Mouse (Mus musculus): ENCODE measurements around the gene Gm49027. TPM values are rescaled to one million over a fixed set of nuclear protein-coding genes. Genes with fewer than 3 reads are reported as not detected.
"Not testable (repeated sequence)": the region's sequence is repeated elsewhere in the genome, so short reads cannot be mapped to it uniquely, and the experiment has no call there.

Gm49027 gene
- total RNA-seq (2022): 10 to 100 TPM in 2 of 4 experiments, 1 to 10 TPM in 2; 5.9 to 22.1 (median 11.8) TPM

- DNase-seq: no peak
These were observed at the start of gene Gm49027 for GRCm38 (mm10) chr5:123525281-123525680. Gene Gm49027, minus strand, starts transcription at chr5:123525488.

DNA sequence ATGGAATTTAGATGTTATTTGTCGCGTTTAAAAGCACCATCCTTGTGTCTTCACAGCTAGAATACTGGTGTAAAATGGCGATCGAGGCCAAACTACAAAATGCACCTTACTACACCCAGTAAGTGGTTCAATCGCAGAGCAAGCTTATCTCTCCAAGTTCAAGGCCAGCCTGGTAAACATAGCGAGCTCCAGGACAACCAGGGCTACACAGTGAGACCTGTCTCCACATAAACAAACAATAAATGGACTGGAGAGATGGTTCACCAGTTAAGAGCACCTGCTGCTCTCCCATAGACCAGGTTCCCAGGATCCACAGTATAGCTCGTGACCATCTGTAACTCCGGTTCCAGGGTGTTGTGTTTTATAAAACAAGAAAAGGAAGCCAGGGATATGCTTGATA is 48.1 kb upstream of the Gm49027 start:
- DNase-seq: no peak

DNA sequence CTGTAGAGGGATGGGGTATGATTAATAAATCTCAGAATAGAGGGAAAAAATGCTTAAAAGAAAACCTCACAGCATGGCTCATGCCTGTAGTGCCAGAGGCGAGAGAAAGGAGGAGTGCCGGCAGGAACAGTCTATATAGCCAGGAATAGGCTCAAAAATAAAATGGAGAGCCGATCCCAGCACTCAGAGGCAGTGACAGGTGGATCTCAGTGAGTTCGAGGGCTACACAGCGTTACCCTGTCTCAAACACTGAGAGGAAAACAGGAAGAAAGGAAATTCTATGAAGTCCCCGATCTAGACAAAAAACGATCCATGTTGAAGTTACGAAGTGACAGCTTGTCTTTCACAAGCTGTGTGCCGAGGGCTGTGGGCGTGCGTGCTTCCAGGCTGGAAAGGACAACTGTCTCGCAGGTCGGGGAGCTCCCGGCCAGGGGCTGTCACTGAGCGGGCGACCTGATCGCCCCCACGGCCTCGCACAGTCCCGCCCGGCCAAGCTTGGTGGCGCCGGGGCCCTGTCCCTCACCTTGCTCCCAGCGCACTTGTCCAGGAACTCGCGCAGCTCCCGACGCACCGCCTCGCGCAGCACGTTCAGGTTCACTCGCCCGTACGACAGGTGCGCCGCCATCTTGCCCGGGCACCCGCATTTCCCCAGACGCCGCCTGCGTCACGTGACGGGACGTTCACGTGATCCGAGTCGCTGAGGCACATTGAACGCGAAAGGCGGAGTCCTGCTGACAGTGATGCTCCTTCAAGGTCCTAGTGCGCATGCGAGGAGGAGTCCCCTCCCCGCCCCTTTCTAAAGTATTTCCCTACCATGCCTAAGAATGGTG is 47.3 kb upstream of the Gm49027 start, which contains the start of gene Vps33a:
Vps33a (minus strand) TSS at position 682 of the 830 bp plus-strand sequence.
- DNase-seq: peak; percentile 98

DNA sequence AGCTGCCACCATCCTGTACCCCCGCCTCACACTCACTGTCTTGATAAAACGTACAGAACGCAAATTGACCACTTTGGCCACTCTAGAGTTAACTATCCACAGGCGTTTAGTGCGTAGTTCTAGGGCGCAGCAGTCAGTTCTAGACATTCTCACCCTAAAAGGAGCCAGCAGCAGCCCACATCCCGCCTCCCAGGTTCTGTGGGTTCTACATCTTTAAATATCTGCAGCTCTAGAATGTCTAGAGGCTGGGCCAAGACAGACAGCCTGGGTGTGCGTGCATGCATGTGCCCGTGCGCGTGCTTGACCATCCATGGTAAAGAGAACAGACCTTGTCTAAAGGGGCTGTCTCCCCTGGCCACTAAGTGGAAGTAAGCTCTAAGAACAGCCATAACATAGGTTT is 35.8 kb upstream of the Gm49027 start:
- no peak for DNase-seq

DNA sequence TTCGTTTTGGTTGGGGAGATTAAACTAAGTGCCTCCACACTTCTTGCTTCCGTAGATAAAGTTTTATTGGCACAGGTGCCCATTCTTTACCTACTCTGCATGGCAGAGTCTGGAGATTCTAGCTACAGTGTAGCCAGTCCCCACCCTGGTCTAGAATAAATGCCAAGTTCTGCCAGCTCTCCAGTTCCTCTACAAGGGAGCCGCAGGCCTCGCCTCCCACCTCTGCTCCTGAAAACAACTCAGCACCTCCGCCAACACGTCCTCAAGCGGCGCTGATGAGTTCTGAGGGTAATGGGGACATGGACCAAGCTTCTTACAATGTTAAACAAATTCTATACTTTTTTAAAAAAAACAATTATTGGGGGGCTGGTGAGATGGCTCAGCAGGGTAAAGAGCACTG is 34.3 kb upstream of the Gm49027 start:
- DNase-seq: no peak

GRCm38 (mm10) chr5:123556451-123556850 is 31.2 kb upstream of the Gm49027 start:
- no peak for DNase-seq

GRCm38 (mm10) chr5:123555693-123556092 is 30.4 kb upstream of the Gm49027 start:
- no peak for DNase-seq

DNA sequence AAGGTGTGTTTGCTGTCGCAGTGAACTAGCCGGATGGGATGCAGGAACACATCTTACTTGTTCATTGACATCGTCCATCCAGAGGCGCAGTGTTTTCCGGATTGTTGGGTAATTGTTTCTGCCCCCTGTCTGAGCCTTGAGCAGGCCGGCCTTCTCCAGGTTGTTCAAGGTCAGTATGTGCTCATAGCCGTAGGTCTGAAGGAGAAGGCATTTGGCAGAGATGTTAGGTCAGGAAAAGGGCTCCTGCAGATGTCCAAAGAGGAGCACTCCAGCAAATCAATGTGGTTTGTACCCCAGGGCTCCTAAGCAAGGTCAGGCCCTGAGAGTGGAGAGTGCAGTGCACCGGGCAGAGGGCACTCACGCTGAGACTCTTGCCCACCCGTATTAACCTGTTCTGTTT is 8.5 kb upstream of the Gm49027 start:
- peak; percentile 54 for DNase-seq

- no peak for DNase-seq
These were observed 4.8 kb upstream of the Gm49027 start for GRCm38 (mm10) chr5:123530056-123530455.

GRCm38 (mm10) chr5:123528641-123529040 is 3.4 kb upstream of the Gm49027 start:
- DNase-seq: no peak

DNA sequence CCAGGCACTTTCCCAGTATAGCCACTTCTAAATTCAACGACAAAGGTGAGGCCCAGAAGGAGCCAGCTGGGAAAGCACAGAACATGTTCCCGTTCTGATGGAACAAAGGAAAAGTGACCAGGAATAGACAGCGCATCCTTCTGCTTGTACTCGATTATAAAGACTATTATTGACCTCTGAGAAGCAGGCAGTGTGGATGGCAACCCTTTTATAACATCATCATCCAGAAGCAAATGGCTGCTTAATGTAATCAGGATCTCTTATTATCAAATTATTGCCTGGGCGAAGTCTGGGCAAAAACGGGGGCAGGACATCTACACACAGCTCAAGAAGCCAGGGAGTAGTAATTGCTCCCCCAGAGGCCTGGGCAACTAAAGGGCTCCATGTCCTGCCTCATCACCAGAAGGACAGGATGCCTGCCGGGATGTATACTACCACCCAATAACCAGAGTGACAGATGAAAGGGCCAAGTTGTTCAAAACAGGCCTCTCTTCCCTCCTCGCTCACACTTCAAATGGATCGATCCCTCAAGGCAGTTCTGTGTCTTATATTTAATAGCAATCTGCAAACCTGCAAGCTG is 718 bp upstream of the Gm49027 start:
- no peak for DNase-seq

DNA sequence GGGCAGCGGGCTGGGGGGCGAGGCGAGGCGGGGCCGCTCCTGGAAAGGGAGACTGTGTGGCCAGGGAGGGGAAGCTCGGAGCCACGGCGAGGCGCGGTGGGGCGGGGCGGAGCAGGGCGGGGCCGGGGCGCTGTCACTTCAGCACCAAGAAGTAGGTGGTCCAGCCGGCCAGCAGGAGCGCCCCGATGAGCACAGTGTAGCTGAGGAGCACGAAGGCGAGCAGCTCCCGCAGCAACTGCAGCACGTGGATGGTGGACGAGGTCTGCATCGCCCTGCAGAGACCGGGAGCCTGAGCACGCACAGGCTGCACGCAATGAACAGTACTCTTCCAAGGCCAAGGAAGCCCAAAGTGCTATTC is 916 bp downstream of the Gm49027 start:
- DNase-seq: no peak

GRCm38 (mm10) chr5:123523692-123524392 is 1.4 kb downstream of the Gm49027 start, which contains the start of gene Diablo:
Gene Diablo, minus strand, starts transcription at chr5:123524176.
- peak; percentile 97 for DNase-seq

DNA sequence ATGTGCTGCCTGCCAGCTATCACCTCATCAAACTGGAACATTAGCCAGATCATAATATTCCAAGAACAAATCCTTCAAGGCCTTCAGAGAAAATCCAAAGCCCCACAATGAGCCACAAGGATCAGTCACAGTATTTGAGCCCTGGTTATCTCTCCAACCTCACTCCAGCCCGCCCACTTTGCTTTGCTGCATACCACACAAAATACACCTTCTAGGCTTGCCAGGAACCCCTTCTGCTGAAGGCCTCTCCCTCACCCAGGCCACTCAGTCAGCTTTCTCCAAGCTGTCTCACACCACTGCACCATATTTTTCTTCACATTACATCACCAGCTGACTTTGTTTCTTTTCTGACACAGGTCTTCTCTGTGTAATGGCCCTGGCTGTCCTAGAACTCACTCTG is 3.1 kb downstream of the Gm49027 start:
- DNase-seq: no peak

DNA sequence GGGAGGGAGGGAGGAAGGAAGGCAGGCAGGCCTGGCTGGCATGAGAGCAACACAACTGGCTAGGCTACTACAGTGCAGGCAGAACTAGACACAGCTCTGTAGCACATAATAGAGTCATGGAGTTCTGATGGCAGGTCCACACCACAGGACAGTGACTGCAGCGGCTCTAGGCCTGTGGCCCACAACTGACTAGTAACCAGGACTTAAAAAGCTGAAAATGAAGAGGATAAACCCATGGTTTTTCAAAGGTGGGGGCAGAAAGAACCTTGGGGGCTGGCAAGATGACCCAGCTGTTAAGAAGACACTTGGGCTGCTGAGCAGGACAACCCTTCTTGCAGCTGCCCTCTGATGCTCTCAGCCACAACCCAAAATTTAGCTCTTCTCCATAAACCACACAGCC is 3.7 kb downstream of the Gm49027 start:
- no peak for DNase-seq

DNA sequence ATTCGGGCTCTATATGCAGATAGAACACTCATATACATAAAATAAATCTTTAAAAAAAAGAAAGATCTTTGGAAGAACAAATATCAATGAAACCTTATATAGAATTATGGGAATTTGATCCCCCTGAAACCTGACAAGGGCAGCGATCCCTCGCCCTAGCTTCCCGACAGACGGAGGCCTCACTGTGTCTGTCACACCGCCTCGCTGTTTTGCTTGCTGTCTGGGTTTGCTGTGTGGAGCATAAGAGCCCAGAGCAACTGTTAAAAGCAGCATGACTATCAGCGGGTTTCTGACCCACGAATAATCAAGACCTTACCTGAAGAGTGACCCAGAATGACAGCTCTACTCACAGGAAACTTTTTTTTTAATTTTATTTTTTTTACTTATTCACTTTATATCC is 4.6 kb downstream of the Gm49027 start:
- no peak for DNase-seq

DNA sequence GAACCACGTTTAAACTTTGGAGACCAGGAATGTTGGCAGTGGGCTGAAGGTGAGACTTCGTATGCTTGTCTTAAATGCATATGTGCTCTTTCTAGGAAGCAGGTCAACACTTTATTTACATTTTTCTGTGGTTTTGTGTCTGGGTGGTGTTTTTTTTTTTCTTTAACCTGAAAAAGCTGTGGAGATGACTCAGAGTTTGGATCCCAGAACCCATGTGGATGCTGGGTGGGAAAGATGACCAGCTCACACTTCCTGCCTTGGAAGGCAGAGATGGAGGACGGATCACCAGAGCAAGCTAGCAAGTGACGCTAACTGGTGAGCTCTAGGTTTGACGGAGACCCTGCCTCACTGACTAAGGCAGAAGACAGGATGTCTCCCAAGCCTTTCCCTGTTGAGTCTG is 10.4 kb downstream of the Gm49027 start:
- DNase-seq: no peak

DNA sequence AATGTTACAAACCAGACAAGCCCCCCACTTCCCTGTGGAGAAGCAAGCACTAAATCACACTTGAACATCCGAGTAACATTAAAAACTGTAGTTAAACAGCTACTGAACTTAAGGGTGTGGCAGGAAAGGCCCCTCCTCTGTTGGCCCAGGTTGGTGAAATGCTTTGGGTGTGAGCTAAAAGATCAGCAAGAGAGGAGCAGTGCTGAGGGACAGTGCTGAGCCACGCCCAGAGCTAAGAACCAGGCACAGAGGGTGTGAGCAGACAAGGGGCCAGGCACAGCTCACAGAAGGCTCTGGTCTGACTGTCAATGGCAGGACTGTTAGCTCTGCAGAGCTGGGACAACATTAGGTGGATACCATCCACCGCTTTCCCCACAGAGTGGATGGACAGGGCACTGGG is 13.2 kb downstream of the Gm49027 start:
- no peak for DNase-seq

- not testable (repeated sequence) for DNase-seq
These were observed 13.9 kb downstream of the Gm49027 start for GRCm38 (mm10) chr5:123511426-123511825.

DNA sequence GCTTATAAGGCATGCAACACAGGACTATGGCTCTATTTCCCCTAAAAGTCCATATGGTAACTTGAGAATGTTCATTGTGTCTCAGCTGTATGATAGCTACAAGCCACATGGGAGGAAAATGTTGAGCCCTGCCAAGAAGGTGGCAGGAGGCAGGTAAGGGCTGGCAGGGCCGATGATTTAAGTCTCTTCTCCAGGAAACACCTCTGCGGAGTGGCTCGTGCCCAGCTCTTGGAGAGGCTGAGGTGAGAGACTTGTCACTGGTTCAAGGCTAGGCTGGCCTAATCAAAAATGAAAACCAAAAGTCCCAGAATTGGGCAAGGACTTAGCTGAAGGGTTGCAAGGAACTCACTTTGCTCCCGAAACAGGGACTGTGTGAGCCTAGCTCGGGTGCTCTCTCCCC is 15.1 kb downstream of the Gm49027 start, which contains the start of gene B3gnt4:
B3gnt4 (plus strand) TSS at position 301 of the 400 bp plus-strand sequence.
- no peak for DNase-seq

DNA sequence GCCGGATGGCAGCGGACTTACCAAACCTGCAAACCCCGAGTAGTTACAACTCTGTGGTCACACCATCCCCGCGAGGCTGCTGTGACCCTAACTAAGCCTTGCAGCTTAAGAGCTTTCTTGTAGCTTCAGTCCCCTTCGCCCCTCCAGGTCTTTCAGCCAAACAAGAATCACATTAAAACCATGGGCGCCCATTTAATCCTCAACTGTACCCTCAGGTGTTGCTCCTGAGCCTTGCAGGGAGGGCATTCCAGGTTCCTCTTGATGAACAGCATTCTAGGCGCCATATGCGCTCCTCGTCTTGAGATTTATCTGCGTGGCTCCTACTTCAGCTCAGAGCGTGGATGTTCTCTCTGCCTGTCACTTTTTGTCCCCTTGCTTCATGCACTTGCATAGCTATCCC is 16.4 kb downstream of the Gm49027 start:
- no peak for DNase-seq

DNA sequence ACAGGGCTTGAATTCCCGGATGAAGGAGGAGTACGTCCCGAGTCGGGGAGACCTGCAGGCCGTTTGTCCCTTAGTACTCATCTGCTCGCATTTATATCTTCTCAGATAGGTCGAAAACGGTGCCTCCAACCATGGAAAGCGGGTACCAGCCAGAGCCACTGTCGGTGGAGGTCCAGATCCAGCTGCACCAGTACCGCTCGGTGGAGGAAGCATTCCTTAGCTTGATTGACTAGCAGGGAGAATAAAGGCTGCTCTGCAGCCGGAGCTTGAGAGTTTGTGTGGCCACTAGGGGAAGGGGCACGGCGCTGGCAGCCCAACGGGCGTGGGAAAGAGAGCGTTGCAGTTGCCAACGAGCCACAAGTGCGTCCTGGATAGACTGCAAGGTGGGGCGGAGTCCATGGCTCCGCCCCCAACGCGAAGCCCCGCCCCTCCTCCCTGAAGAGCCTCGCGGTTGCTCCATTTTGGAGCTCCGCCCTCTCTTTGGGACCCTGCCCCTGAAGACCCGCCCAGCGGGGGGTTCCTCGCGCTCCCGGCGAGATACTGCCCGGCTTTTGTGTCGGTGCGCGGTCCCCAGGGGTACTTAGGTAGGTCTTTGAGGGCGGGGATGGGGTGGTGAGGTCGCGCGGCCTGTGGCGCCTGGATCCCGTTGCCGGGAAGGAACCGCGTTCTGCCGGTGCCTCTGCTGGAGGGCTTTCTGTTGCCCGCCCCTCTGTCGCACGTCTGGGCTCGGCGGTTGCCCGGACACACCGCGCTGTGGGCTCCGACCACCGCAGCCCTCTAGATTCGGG is 17.2 kb downstream of the Gm49027 start:
- peak; percentile 75 for DNase-seq

DNA sequence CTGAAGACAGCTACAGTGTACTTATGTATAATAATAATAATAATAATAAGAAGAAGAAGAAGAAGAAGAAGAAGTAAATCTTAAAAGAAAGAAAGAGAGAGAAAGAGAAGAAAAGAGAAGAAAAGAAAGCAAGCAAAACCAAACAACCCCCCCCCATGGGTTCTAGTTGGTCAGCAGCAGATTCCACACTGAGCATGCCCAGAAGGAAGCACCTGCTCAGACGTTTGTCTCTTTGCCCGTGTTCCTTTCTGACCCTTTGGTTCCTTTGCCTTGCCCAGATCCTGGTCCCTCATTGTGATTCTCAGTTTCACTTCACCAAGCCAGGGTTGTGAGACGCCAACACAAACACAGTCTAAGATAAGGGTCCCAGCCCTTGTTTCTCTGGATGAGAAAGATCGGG is 23.3 kb downstream of the Gm49027 start:
- DNase-seq: no peak

All from adrenal gland, adult 8-10 months (tissue).